In the genomic region with DNA sequence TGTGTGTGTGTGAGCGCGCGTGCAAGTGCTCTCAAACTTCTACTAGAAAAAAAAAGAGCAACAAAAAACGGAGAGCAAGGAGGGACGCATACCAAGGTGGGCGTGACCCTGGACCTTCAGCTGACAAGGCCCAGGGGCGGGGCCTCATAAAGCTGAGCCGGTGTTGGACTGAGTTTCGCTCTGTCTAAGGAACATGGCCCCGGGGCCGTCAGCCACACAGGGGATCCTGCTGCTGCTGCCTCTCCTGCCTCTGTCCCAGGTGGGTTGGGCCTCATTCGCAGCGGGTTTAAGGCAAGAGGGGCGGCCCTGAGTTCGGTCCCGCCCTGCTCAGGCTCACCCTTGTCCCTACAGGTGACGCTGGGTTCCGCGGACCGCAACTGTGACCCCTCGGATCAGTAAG, we compare ENCODE assay signal across 8 mouse cellular contexts. TPM values are rescaled to one million over a fixed set of nuclear protein-coding genes. Genes with fewer than 3 reads are reported as not detected.
DNase-seq lines count a peak whose midpoint lies in the region; ATAC-seq and TF ChIP-seq lines count a peak whose summit lies in the region.

A gene (plus strand): TSS at position 163 of the 400 bp plus-strand sequence.

- no peaks in the 10 kb centered on the region for H3K27me3 ChIP-seq in cerebellum, adult 2 months (ENCODE audit: control insufficient read depth, insufficient read depth, low read length)
- H3K27me3 ChIP-seq in intestine, embryonic 14.5 days (replicated peaks; ENCODE audit: control insufficient read depth, insufficient read depth, low read length): no peaks in the 10 kb centered on the region
- peaks cover 3% of the 10 kb centered on the region; the same call in 1 of the 2 replicates for H3K27me3 ChIP-seq in liver, embryonic 16.5 days (ENCODE audit: control insufficient read depth, insufficient read depth, low read depth, low read length)

- peak within 1 kb of the TSS; percentile 44 for H3K4me2 ChIP-seq in intestine, embryonic 14.5 days (ENCODE audit: low read length)
- peak within 1 kb of the TSS; percentile 68 for H3K4me2 ChIP-seq in liver, embryonic 16.5 days (ENCODE audit: low read depth, low read length)

- H3K36me3 ChIP-seq in intestine, embryonic 14.5 days (ENCODE audit: control insufficient read depth, insufficient read depth, low read length): no peaks in the 10 kb centered on the region
- no peaks in the 10 kb centered on the region for H3K36me3 ChIP-seq in liver, embryonic 16.5 days (ENCODE audit: control insufficient read depth, insufficient read depth)

- TF ChIP-seq CTCF in cerebellum, adult 2 months (IDR thresholded peaks at IDR 0.05; ENCODE audit: borderline replicate concordance, insufficient read depth, low read depth, low read length): no peak
- TF ChIP-seq CTCF in bone marrow, adult 2 months (IDR thresholded peaks at IDR 0.05; ENCODE audit: control insufficient read depth, insufficient read depth, low read length): no peak

- H3K27ac ChIP-seq in cerebellum, adult 2 months (ENCODE audit: insufficient read depth, low read length): no peak within 1 kb of the TSS
- no peak within 1 kb of the TSS for H3K27ac ChIP-seq in bone marrow, adult 2 months (ENCODE audit: control insufficient read depth, insufficient read depth, low read depth, low read length, poor library complexity)
- H3K27ac ChIP-seq in intestine, embryonic 14.5 days (ENCODE audit: low read depth): no peak within 1 kb of the TSS
- no peak within 1 kb of the TSS for H3K27ac ChIP-seq in liver, embryonic 16.5 days (ENCODE audit: low read length)

- H3K4me1 ChIP-seq in cerebellum, adult 2 months (ENCODE audit: control insufficient read depth, insufficient read depth, low read length): peaks cover 26% of the 10 kb centered on the region
- no peaks in the 10 kb centered on the region for H3K4me1 ChIP-seq in bone marrow, adult 2 months (ENCODE audit: control insufficient read depth, insufficient read depth, low read length)
- peaks cover 8% of the 10 kb centered on the region; the same call in 1 of the 2 replicates for H3K4me1 ChIP-seq in intestine, embryonic 14.5 days (replicated peaks; ENCODE audit: control insufficient read depth, insufficient read depth, low read length)
- peaks cover 3% of the 10 kb centered on the region; the same call in 1 of the 2 replicates for H3K4me1 ChIP-seq in liver, embryonic 16.5 days (ENCODE audit: control insufficient read depth, low read depth, low read length)

- no peak for DNase-seq in cerebellum, adult 2 months
- DNase-seq in cerebellum, adult 9-10 months: no peak
- DNase-seq in gastrocnemius, postnatal 14 days: peak; percentile 83
- DNase-seq in intestine, embryonic 14.5 days (ENCODE audit: low spot score): peak; percentile 72
- DNase-seq in skeletal muscle tissue, adult 2 months (ENCODE audit: low read depth, low spot score): peak; percentile 81
- no peak for DNase-seq in layer of hippocampus, adult 11-12 months (ENCODE audit: low spot score)

- TF ChIP-seq POLR2A in cerebellum, adult 2 months (IDR thresholded peaks at IDR 0.05; ENCODE audit: borderline replicate concordance, insufficient read depth, low read length): no peak
- no peak for TF ChIP-seq POLR2A in bone marrow, adult 2 months (IDR thresholded peaks at IDR 0.05; ENCODE audit: borderline replicate concordance, control insufficient read depth, low read depth, low read length)

- H3K9ac ChIP-seq in intestine, embryonic 14.5 days (ENCODE audit: low read length): 0 out of 2 replicates have a peak within 1 kb of the TSS, but pooled peaks have one; percentile 17
- peak within 1 kb of the TSS; percentile 45; the same call in 1 of the 2 replicates for H3K9ac ChIP-seq in liver, embryonic 16.5 days (ENCODE audit: low read depth, low read length)

- intact Hi-C loops in gastrocnemius, postnatal 14 days (cut with DNase I; ENCODE audit: low total_unique reads): no loop called here

- no peaks in the 10 kb centered on the region for H3K9me3 ChIP-seq in intestine, embryonic 14.5 days (ENCODE audit: control insufficient read depth, low read length)
- H3K9me3 ChIP-seq in liver, embryonic 16.5 days (replicated peaks; ENCODE audit: control insufficient read depth, low read length): no peaks in the 10 kb centered on the region

- peak; percentile 76 for ATAC-seq in intestine, embryonic 14.5 days (replicated peaks; ENCODE audit: low FRiP score, low TSS enrichment, low read depth)
- 0 out of 2 replicates have a peak, but pooled peaks have one; percentile 35 for ATAC-seq in liver, embryonic 16.5 days (ENCODE audit: low read depth)

- 34% methylated on average over 21 of the region's 21 CpGs for WGBS in cerebellum, adult 2 months
- WGBS in bone marrow, adult 2 months: 15% methylated on average over 21 of the region's 21 CpGs
- 16% methylated on average over 21 of the region's 21 CpGs for WGBS in intestine, embryonic 14.5 days
- WGBS in liver, embryonic 16.5 days (ENCODE audit: insufficient replicate concordance): 12% methylated on average over 21 of the region's 21 CpGs

- H3K4me3 ChIP-seq in cerebellum, adult 2 months (replicated peaks; ENCODE audit: insufficient read depth, low read depth, low read length): peak within 1 kb of the TSS; percentile 5
- H3K4me3 ChIP-seq in bone marrow, adult 2 months (replicated peaks; ENCODE audit: control insufficient read depth, low read depth, low read length): peak within 1 kb of the TSS; percentile 39
- peak within 1 kb of the TSS; percentile 15; the same call in 1 of the 2 replicates for H3K4me3 ChIP-seq in intestine, embryonic 14.5 days (ENCODE audit: low read depth, low read length)
- H3K4me3 ChIP-seq in liver, embryonic 16.5 days (ENCODE audit: low read depth, low read length): peak within 1 kb of the TSS; percentile 57

RNA-seq across cellular contexts. Expression of the gene that starts here (rescaled TPM):
- 9.4 and 12.1 TPM in 2 replicates for polyA plus RNA-seq in cerebellum, adult 2 months (2012; rRNA removed)
- not detected in 2 replicates for polyA plus RNA-seq in bone marrow, adult 2 months (2011; ENCODE audit: insufficient read depth, insufficient read length, low replicate concordance, missing spikeins)
- 100 to 1,000 TPM; 254 to 329 TPM for total RNA-seq in gastrocnemius, postnatal 14 days (2021)
- 0.40 and 0.46 TPM in 2 replicates for polyA plus RNA-seq in intestine, embryonic 14.5 days (2014; fragmentation: Nextera tagmentation; extraction: Ambion mirVana)
- 0.33 and 0.64 TPM in 2 replicates for polyA plus RNA-seq in liver, embryonic 16.5 days (2015; fragmentation: Nextera tagmentation; extraction: Ambion mirVana)

Comparison
In these comparisons a context has a peak if more than half of its experiments do, and no peak if none do; other contexts are left out.
1. Peak in DNase-seq, ATAC-seq, H3K4me3 ChIP-seq, H3K9ac ChIP-seq and H3K4me2 ChIP-seq in intestine, embryonic 14.5 days; RNA of the gene not detected or under 1 TPM.
2. Peak in ATAC-seq, H3K4me3 ChIP-seq, H3K9ac ChIP-seq and H3K4me2 ChIP-seq in liver, embryonic 16.5 days; RNA of the gene not detected or under 1 TPM.
3. DNase-seq: peak in gastrocnemius, postnatal 14 days (single experiment) and skeletal muscle tissue, adult 2 months (single experiment); none in cerebellum, adult 2 months (0 of 2), cerebellum, adult 9-10 months (single experiment) and layer of hippocampus, adult 11-12 months (single experiment).
4. H3K4me3 ChIP-seq: peak in every context shown above with its lines; median percentile 57 in liver, embryonic 16.5 days; 39 in bone marrow, adult 2 months; 15 in intestine, embryonic 14.5 days; 5 in cerebellum, adult 2 months.